Mouse (Mus musculus) left cerebral cortex, postnatal 4 days (tissue): ENCODE data around the gene Exoc3l4. TPM values are rescaled to one million over a fixed set of nuclear protein-coding genes. Genes with fewer than 3 reads are reported as not detected.

Experiments
- DNase-seq: peaks from one replicate; pipeline ENCODE4 v3.0.0-alpha.2; 2022
- intact Hi-C: fragments of 180-260 bp; cut with DNase I; formaldehyde crosslinking; loops from one replicate; pipeline ENCODE4 v1.15.1; 2025
- total RNA-seq, 2 experiments: library from RNA; stranded (reverse); gene quantifications; 2 replicates each; pipeline ENCODE4 v1.2.3; 2021

The Exoc3l4 gene
- total RNA-seq, 2 experiments from 2014 or later = 0.62 to 1.6 TPM

DNA sequence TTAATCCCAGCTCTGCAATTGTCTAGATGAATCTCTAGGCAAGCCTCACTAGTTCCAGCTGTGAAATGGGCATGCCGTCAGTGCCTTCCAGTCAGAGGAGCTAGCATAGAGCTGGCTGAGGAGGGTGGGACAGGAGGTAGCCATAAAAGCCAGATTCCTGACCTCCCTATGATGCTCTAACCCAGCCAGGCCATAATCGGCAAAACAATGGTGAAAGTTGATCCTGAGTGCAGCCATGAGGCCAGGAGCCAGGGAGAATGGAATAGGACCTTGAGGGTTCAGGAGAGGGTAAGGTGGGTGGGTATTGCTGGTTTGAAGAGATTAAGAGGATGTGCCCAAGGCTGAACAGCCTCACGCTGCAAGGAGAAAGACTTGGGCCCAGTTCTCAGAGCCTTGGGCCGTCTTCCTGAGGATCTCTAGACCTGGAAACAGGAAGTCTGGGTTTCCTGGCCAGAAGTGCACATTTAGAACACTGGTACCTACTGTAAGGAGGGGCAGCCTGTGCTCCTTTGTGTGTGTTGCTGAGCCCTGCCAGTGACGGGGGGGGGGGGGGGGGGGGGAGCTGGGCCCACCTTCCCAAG is 16.0 kb downstream of the Exoc3l4 start:
- intact Hi-C loops = no loop called here
- DNase-seq = no peak

DNA sequence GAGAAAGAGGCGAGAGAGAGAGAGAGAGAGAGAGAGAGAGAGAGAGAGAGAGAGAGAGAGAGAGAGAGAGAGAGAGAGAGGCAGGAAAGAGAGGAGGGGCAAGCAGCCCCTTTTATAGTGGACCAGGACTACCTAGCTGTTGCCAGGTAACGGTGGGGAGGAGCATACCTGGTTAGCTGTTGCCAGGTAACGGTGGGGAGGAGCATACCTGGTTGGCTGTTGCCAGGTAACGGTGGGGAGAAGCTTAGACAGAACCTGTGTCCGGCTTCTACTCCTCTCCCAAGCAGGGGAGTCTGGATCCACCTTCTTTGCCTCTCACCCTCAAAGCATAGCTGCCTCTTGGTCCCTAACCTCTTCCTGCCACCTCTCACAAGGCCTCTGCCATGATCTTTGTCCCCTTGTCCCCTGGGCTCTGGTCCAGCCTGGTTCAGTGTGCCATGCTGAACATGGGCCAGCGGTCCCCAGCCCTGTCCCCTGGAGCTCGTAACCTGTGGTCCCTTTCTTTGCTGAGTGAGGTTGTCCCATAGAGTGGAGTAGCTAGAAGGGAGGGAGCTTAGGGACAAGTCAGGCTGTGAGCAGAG is 17.4 kb downstream of the Exoc3l4 start:
- no peak for DNase-seq
- intact Hi-C loops = no loop called here

DNA sequence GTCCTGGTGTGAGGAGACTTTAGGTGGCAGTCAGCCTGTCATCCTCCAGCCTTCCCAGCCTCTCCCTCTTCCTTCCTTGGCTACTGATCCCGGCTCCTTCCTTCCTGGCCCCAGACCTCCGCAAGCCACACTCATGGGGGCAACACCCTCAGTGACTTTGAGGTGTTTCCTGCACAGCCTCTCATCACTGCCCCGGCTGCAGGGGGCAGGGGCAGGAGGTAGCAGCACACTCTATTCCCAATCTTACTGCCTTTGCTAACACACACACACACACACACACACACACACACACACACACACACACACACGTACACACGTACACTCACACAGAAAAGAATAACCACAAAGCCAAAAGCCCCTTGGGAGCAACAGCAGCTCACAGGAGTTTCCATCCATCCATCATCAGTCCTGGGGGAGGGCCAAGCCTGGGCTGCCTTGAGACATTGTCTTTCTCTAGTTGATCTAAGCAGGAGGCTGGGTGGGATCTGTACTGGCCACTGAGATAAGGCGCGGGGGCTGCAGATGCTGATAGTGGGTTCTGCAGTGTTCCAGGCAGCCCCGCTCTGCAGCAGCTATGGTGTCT is 18.0 kb downstream of the Exoc3l4 start:
- intact Hi-C loops = no loop called here
- no peak for DNase-seq

DNA sequence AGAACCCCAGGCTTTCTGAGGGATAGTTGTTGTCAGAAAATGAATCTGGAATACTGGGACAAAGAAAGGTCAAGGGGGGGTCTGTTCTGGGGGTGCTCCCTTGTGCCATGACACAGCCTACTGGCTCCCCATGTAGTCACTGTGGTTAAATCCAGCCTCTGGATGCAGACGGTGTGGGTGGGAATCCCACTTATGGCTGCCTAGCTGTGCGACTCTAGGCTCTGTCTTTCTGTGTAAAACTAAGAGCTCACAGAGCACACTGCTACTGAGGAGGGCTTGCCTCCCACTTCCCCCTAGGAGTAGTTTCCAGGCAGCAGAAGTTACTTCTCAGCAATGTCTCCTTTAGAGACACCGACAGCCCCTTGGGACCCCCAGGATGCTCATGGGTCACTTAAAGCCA is 19.4 kb downstream of the Exoc3l4 start:
- no peak for DNase-seq
- intact Hi-C loops = no loop called here

DNA sequence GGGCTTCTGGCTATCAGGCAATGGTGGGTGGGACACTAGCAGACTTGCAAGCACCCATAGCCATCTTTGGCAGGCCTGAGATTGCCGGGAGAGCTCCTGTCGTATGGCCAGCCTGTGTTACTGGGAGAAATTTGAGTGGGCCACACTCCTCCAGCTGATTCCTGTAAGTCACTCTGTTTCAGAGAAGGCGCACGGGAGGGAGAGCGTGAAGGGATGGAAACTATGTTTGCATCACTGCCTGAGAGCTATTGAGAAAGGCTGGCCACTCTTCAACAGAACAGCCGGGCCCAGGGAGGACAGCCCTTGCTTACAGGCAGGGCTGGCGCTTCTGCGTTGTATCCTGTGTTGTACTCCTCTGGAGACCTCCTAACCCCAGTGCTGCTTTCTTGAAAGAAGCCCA is 19.8 kb downstream of the Exoc3l4 start:
- no peak for DNase-seq
- intact Hi-C loops = no loop called here

DNA sequence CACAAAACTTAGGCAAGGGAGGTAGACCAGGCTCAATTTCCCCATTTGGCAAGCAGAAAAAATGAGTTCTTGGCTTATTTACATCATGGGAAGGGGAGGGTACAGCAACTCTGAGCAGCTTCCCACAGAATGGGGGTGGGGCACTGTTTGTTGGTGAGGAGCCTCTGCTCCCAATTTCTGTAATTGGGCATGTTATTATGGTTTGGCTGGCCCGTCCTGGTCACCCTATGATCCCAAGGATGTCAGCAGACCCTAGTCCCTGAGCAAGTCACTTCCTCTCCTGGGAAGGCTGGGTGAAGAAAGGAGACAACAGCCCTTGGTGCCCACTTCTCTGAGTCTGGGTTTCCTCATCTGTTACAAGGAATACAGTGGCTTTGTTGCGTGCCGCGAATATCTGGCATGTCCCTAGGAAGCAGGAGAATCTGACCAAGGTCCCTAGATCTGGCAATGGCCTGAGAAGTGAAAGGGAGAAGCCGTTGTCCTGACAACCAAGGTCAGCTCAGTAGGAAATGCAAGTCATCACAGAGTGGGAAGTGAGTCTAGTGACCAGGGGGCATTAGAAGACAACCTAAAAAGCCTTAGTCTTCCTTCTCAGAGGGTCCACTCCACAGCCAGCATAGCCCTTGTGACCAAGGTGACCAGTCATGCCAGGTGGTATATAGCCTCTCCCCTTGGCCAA is 20.5 kb downstream of the Exoc3l4 start:
- no peak for DNase-seq
- intact Hi-C loops = no loop called here

DNA sequence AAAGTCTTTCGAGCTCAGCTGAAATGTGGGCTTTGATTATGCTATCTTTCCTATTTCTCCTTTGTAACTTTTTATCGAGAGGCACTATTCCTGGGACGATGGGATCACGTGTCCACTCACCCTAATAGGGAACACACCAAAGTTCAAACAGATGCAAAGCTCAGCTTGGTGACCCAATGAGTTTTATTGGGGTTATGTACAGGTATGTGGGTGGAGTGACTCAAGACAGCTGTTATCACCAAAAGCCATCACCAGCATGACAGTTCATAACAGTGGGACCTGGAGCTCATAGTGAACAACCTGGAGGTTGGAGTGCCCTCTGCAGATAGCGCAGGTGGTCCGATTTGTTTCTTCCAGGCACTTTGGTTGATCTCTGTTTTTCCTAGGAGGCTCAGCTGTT is 22.0 kb downstream of the Exoc3l4 start:
- intact Hi-C loops = no loop called here
- DNase-seq = no peak

DNA sequence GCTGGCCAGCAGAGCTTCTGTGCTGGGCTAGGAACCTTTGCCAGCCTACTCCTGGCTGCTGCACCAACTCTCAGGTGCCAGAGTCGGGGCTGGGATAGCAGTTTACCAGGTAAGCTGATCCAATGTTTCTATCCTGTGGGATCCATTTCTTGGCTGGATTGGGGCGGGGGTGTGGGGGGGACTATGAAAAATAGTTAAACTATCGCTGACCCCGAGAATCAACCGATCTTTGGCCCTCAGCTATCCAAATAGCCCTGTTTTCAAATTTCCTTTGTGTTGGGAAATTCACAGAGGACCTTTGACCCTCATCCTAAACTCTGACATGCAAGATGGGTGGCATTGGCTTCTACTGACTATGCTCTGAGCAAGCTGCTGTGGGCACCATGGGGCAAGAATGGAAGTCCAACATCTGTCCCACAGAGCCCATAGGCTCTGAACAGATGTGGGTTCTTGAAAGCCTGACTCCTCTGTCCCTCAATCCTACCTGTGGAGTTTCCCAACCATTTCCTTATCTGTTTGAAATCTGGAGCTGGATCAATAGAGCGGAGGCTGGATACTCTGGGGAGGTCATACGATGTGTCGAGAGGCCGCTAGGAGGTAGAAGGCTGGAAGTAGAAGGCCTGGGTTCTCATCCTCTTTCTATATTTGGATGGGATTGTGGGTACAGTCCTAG is 24.0 kb downstream of the Exoc3l4 start:
- intact Hi-C loops = no loop called here
- DNase-seq = no peak

DNA sequence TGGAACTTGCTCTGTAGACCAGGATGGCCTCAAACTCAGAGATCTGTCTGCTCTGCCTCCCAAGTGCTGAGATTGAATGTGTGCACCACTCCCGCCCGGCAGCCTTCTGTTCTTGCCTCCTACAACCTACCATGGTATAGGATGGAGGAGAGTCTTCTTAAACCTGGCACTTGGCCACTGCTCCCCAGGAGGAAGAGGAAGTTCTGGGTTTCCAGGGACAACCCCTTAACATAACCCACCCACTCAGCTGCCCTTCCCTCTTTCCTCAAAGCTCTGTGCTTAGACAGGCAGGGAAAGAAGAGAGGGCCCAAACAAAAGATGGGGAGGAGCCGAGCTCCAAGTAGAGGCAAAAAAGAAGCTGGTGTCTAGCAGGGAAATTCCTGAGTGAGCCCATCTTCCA is 24.7 kb downstream of the Exoc3l4 start:
- intact Hi-C loops = no loop called here
- DNase-seq = no peak

DNA sequence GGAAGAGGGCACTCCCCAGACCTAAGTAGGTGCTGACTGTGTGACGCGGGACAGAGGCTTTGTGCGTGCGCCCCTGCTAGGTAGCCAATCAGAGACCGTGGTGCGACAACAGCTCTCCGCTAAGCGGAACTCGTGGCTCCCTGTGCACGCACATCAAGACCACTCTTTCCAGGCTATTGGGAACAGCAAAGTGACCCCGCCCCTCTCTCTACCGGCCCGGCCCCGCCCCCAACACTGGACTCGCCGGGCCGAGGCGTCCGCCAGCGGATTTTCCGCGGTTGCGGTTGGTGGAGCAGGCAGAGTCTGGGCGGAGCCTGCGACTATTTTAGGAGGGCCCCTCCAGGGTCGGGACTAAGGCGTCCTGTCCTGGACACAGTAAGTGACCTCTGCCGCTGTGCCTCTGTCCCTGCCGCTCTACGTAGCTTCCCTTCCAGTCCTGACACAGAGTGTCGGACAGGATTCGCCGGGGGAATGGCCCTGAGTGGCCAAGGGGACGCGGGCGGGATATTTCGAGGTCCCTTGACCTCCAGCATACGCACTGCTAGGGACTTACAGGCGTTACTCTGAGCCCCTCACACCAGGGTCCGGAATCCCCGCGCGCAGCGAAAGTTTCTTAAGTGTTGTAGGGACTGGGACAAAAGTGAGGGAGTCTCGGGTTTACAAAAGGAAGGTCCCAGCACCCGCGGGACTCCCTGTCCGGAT is 25.6 kb downstream of the Exoc3l4 start, which contains the start of gene Tnfaip2:
TSS of gene Tnfaip2 (plus strand) at position 161 of the 702 bp plus-strand sequence.
- intact Hi-C loops = no loop called here
- DNase-seq = peak; percentile 38

DNA sequence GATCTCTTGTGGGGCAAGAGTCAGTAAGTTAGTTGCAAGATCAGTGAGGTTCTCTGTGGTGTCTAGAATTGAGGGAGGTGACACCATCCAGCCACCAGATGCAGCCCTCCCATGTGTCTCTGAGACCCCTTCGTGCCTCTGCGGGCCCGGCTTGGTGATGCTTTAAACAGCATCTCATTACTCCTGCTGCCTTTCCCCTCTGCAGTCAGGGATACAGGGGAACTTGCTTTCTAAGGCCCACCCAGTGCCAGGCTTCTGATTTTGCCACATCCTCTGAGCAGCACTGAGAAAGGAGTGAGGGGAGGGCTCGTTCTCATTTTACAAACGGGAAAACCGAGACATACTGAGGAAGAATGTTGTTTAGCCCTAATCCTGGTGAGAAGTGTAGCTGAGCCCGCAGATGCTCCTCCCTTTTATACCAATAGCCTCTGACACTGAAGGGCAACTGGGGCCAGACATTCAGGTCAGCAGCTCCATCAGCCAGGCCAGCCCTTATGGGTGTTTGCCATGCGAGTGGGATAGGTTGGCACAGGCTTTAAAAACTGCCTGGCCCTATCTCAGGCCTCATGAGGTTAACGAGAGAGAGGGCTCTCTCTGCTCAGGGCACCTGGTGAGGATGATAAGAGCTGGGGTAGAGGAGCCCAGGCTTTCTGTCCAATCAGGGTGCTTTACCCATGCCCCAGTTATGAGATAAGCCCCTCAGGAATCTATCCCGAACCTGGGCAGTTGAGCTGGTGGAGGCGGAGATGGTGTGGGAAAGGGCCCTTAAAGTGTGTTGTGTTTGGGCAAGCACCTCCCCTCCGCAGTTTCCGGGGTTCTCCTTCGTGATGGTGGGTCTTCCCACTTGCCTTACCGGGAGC is 26.4 kb downstream of the Exoc3l4 start:
- no peak for DNase-seq
- intact Hi-C loops = no loop called here

DNA sequence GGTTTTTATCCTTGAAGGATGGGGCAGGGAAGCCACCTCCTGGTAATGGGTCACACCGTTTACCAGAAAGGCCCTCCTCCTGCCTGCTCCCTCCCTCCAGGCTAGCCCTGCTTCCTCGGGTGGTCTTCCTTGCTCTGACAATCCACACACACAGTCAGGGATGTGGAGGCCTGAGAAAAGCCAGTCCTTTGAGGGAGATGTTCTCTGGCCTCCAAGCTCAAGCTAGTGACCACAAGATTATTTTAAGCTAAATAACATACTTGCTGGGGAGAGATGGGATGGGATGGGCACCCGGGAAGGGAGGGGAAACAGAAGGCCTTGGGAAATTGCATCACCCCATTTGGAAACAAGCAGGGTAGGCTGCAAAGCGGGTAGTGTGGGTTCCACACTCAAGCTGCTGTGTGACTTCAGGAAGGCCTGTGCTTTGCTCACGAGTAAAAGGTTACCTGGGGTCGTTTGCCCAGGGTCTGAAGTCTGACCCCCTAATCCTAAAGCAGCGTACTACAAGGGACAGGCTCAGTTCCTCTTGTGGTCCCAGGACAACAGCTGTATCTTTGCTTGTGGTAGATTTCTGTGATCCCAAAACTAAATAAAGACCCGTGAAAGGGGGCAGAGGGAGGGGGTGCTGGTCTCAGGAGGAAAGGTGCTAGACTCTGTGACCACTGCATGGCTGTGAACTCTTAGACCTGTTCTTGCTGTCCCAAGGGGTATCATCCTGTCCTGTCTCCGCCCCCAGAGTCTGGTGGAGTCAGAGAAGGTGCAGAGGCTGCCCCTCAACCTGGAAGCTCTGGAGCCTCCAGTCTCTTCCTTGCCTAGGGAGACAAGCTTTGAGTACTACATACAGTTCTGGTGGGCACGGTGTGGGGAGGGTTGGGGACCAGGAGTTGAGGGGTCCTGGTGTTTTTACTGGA is 27.4 kb downstream of the Exoc3l4 start:
- intact Hi-C loops = no loop called here
- DNase-seq = no peak

DNA sequence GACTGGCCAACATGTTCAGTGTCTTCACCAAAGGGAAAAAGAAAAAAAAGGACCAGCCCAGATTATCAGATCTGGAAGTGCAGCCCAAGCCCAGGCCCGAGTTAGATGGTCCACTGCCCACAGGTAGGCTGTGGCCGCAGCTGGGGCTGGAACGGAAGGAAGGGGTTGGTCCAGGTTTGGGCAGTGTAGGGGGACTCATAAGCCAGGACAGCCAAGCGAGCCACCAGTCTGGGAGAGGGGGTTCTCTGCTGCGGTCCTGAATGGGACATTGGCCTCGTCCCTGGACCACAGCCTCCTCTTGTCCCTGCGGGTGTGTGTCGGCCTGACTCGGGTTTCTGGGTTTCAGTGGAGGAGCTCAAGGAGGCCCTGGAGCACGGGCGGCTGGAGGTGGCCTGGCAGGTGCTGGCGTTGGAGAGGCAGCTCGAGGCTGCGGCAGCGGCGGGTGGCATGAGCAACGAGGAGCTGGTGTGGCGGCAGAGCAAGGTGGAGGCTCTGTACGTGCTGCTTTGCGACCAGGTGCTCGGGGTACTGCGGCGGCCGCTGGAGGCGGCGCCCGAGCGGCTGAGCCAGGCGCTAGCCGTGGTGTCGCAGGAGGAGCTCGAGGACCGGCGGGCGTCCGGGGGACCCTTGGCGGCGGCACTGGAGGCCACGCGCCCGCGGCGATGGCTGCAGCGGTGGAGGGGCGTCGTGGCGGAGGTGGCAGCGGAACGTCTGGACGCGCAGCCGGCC is 28.5 kb downstream of the Exoc3l4 start:
- intact Hi-C loops = no loop called here
- no peak for DNase-seq

DNA sequence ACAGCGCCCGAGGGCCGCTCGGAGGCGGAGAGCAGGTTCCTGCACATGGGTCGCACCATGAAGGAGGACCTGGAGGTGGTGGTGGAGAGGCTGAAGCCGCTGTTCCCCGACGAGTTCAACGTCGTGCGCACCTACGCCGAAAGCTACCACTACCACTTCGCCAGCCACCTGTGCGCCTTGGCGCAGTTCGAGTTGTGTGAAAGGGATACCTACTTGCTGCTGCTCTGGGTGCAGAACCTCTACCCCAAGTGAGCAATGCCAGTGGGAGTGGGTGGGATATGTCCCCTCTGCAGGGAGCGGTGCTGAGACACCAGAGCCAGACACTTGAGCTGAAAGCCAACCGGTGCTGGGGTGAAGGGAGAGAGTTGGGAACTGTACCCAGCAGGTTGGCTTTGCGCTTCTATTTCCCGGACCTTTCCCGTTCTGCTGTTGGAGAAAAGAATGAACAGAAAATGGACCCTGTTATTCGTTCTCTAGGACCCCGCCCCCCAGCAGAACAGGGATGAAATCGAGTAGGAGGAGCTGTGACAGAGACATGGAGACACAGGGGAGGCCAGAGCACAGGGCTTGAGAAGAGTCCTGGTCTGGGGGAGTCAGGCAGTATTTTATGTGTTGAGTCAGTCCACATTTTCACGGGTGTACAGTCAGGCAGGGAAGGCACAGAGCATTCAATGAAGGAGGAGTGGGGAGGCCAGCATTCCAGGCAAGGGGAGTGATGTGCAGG is 29.2 kb downstream of the Exoc3l4 start:
- intact Hi-C loops = no loop called here

DNA sequence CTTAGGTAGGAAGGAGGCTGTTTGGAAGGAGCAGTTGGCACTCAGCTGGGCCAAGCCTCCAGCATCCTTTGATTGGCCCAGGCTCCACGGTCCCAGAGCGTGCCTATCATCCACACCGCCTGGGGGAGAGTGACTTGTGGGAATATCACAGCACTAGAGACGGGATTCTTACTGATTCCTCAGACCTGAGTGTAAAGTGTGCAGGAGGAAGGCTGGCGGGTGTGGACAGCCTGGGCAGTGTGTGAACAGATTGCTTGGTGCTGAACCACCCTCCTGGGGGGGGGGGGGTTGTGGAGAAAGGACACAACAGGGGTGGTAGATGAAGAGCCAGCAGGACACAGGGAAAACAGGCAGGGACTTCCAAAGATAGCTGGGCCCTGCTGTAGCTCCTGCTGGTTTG is 29.9 kb downstream of the Exoc3l4 start:
- intact Hi-C loops = no loop called here
- no peak for DNase-seq

More for the DNA sequence above, 29.2 kb downstream of the Exoc3l4 start:
- no peak for DNase-seq

DNA sequence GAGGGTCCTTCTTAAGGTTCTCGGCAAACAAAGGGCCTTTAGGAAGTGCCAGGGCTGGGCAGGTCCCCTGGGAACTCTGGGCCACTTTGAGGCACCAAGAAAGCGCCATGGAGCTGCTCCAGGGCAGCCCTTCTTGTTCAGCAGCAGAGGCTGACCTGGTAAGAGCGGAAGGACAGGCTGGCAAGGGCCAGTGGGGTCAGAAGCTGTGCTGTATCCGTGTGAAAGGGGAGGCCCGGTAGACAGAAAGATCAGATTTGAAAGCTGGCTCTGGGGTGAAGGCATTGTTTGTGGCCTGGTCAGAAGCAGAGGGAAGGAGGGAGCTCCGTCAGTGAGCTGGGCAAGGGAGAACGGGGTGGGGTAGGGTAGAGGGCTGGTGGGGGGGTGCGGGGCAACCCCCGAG is 30.5 kb downstream of the Exoc3l4 start:
- intact Hi-C loops = no loop called here
- no peak for DNase-seq

DNA sequence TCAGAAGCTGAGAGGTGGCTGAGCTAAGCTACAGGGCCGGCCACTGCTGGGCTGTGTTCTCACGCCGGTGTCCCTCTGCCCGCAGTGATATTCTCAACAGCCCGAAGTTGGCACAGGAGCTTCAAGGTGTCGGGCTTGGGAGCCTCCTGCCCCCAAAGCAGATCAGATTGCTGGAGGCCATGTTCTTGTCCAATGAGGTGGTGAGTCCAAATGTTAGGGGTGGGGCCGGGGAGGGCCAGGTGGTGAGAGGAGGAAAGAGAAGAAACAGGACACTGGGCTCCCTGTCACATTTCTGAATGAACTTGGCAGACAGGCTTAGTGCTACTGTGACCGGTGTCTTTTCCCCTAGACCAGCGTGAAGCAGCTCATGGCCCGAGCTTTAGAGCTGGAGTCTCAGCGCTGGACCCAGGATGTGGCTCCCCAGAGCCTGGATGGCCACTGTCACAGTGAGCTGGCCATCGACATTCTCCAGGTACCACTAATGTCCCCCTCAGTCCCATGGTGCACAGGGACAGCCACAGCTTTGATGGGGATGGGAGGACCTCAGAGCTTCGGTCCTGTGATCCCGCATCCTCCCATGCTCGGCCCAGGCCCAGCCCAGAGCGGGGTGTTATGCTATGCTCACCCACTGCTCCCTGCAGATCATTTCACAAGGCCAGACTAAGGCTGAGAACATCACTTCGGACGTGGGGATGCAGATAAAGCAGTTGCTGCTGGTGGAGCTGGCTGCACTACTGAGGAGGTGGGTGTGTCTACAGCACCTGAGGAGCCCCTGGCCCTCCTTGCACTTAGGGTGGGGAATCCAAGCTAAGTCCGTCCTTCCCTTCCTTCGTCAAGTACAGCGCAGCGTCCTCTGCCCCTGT is 31.3 kb downstream of the Exoc3l4 start:
- intact Hi-C loops = no loop called here
- no peak for DNase-seq
